Mouse (Mus musculus) forebrain, embryonic 15.5 days (tissue): ENCODE data around the gene Tbc1d4. TPM values are rescaled to one million over a fixed set of nuclear protein-coding genes. Genes with fewer than 3 reads are reported as not detected.

Experiments used
- ATAC-seq: fragments of 200-750 bp; cut with Nextera tagmentation; replicated peaks from 2 replicates; pipeline ENCODE4 v1.8.0; 2017; ENCODE audit warnings: mild to moderate bottlenecking, moderate TSS enrichment, moderate library complexity
- H3K27ac ChIP-seq: fragments of 300-500 bp; sonication (generic); replicated peaks from 2 replicates; pipeline ENCODE4 v1.5.1; 2015; ENCODE audit warnings: mild to moderate bottlenecking, inconsistent platforms
- H3K27me3 ChIP-seq: fragments of 300-500 bp; sonication (generic); 2 replicates; pipeline ENCODE4 v1.6.1; 2015; ENCODE audit warnings: inconsistent platforms
- H3K36me3 ChIP-seq: fragments of 300-500 bp; sonication (generic); 2 replicates; pipeline ENCODE4 v1.6.1; 2015; ENCODE audit warnings: mild to moderate bottlenecking, inconsistent platforms
- H3K4me1 ChIP-seq: fragments of 300-500 bp; sonication (generic); 2 replicates; pipeline ENCODE4 v1.6.1; 2015; ENCODE audit warnings: inconsistent platforms
- H3K4me2 ChIP-seq: fragments of 300-500 bp; sonication (generic); replicated peaks from 2 replicates; pipeline ENCODE4 v1.6.1; 2015; ENCODE audit warnings: mild to moderate bottlenecking, inconsistent platforms
- H3K4me3 ChIP-seq: fragments of 300-500 bp; sonication (generic); 2 replicates; pipeline ENCODE4 v1.5.1; 2015; ENCODE audit warnings: mild to moderate bottlenecking, inconsistent platforms
- H3K9ac ChIP-seq: fragments of 300-500 bp; sonication (generic); replicated peaks from 2 replicates; pipeline ENCODE4 v1.6.1; 2015; ENCODE audit warnings: mild to moderate bottlenecking, inconsistent platforms
- H3K9me3 ChIP-seq: fragments of 300-500 bp; sonication (generic); 2 replicates; pipeline ENCODE4 v1.6.1; 2016; ENCODE audit warnings: inconsistent platforms
- WGBS: fragments of 180-500 bp; shearing (Covaris S2); methylation state at CpG from one replicate; pipeline ENCODE4 v1.1.7; 2015; ENCODE audit warnings: mixed read lengths; 5-methylcytosine and 5-hydroxymethylcytosine counted together
- polyA plus RNA-seq: library from polyadenylated mRNA; unstranded; fragments of >200 nt; fragmentation: Nextera tagmentation; extraction: Ambion mirVana; gene quantifications from 2 replicates; pipeline ENCODE4 v1.2.1, GENCODE M21; 2015

Tbc1d4 gene
- polyA plus RNA-seq, 1 experiment from 2014 or later: 9.1 TPM

GRCm38 (mm10) chr14:101481165-101481564, 127.8 kb downstream of the Tbc1d4 start:
- 82% methylated on average over 7 of the region's 7 CpGs for WGBS
- ATAC-seq: no peak

GRCm38 (mm10) chr14:101480541-101480940, 128.4 kb downstream of the Tbc1d4 start:
- no peaks in the 10 kb centered on the region for H3K9me3 ChIP-seq

More at GRCm38 (mm10) chr14:101481165-101481564, 127.8 kb downstream of the Tbc1d4 start:
- Histone ChIP-seq H3K4me1 (no peaks in the 10 kb centered on the region), H3K27ac (no peak overlapping the region), H3K4me2 (no peak overlapping the region), H3K36me3 (no peaks in the 10 kb centered on the region), H3K4me3 (no peak overlapping the region), H3K9me3 (no peaks in the 10 kb centered on the region), H3K9ac (no peak overlapping the region), H3K27me3 (no peaks in the 10 kb centered on the region)

GRCm38 (mm10) chr14:101477827-101478220, 131.2 kb downstream of the Tbc1d4 start:
- WGBS: 91% methylated on average over 5 of the region's 5 CpGs
- Histone ChIP-seq H3K27ac (no peak overlapping the region), H3K27me3 (no peaks in the 10 kb centered on the region), H3K4me1 (no peaks in the 10 kb centered on the region), H3K4me3 (no peak overlapping the region), H3K9ac (no peak overlapping the region), H3K36me3 (no peaks in the 10 kb centered on the region), H3K9me3 (no peaks in the 10 kb centered on the region), H3K4me2 (no peak overlapping the region)
- ATAC-seq: no peak

More at GRCm38 (mm10) chr14:101480541-101480940, 128.4 kb downstream of the Tbc1d4 start:
- Histone ChIP-seq H3K4me2 (no peak overlapping the region), H3K4me3 (no peak overlapping the region), H3K27me3 (no peaks in the 10 kb centered on the region), H3K4me1 (no peaks in the 10 kb centered on the region), H3K36me3 (no peaks in the 10 kb centered on the region), H3K9ac (no peak overlapping the region), H3K27ac (no peak overlapping the region)
- ATAC-seq: no peak
- WGBS: 91% methylated on average over 7 of the region's 7 CpGs

GRCm38 (mm10) chr14:101477081-101477826, 131.7 kb downstream of the Tbc1d4 start:
- no peaks in the 10 kb centered on the region for H3K36me3 ChIP-seq
- H3K9ac ChIP-seq: no peak overlapping the region
- no peaks in the 10 kb centered on the region for H3K9me3 ChIP-seq
- no peak for ATAC-seq
- H3K27ac ChIP-seq: no peak overlapping the region
- no peaks in the 10 kb centered on the region for H3K4me1 ChIP-seq
- 86% methylated on average over 20 of the region's 20 CpGs for WGBS
- H3K27me3 ChIP-seq: no peaks in the 10 kb centered on the region
- H3K4me3 ChIP-seq: no peak overlapping the region
- no peak overlapping the region for H3K4me2 ChIP-seq

GRCm38 (mm10) chr14:101469475-101470093, 139.4 kb downstream of the Tbc1d4 start:
- Histone ChIP-seq H3K27ac (no peak overlapping the region), H3K4me2 (no peak overlapping the region), H3K4me1 (0 out of 2 replicates have a peak, but pooled peaks cover 7% of the 10 kb centered on the region), H3K36me3 (no peaks in the 10 kb centered on the region), H3K4me3 (no peak overlapping the region), H3K9me3 (no peaks in the 10 kb centered on the region), H3K27me3 (no peaks in the 10 kb centered on the region), H3K9ac (no peak overlapping the region)
- ATAC-seq: no peak
- 91% methylated on average over 5 of the region's 5 CpGs for WGBS

- no peak overlapping the region for H3K4me2 ChIP-seq
- H3K27ac ChIP-seq: no peak overlapping the region
- no peak for ATAC-seq
- WGBS: 87% methylated on average over 4 of the region's 4 CpGs
- no peak overlapping the region for H3K9ac ChIP-seq
- H3K4me1 ChIP-seq: 0 out of 2 replicates have a peak, but pooled peaks cover 7% of the 10 kb centered on the region
- H3K4me3 ChIP-seq: no peak overlapping the region
- no peaks in the 10 kb centered on the region for H3K27me3 ChIP-seq
- no peaks in the 10 kb centered on the region for H3K36me3 ChIP-seq
- H3K9me3 ChIP-seq: no peaks in the 10 kb centered on the region
Measured at GRCm38 (mm10) chr14:101468143-101468542, 140.8 kb downstream of the Tbc1d4 start.

GRCm38 (mm10) chr14:101467532-101467931, 141.5 kb downstream of the Tbc1d4 start:
- Histone ChIP-seq H3K27ac (no peak overlapping the region), H3K9ac (no peak overlapping the region), H3K4me2 (no peak overlapping the region), H3K4me1 (0 out of 2 replicates have a peak, but pooled peaks cover 7% of the 10 kb centered on the region), H3K9me3 (no peaks in the 10 kb centered on the region), H3K36me3 (no peaks in the 10 kb centered on the region), H3K4me3 (no peak overlapping the region), H3K27me3 (no peaks in the 10 kb centered on the region)
- WGBS: 95% methylated on average over 1 of the region's 1 CpGs
- ATAC-seq: no peak; the same call in 1 of the 2 replicates

GRCm38 (mm10) chr14:101466521-101466920, 142.5 kb downstream of the Tbc1d4 start:
- WGBS: 93% methylated on average over 11 of the region's 11 CpGs
- Histone ChIP-seq H3K27ac (no peak overlapping the region), H3K9me3 (no peaks in the 10 kb centered on the region), H3K27me3 (no peaks in the 10 kb centered on the region), H3K4me1 (0 out of 2 replicates have a peak, but pooled peaks cover 7% of the 10 kb centered on the region), H3K4me3 (no peak overlapping the region), H3K36me3 (no peaks in the 10 kb centered on the region), H3K9ac (no peak overlapping the region), H3K4me2 (no peak overlapping the region)
- no peak for ATAC-seq

GRCm38 (mm10) chr14:101465893-101466292, 143.1 kb downstream of the Tbc1d4 start:
- Histone ChIP-seq H3K27me3 (no peaks in the 10 kb centered on the region), H3K9ac (no peak overlapping the region), H3K9me3 (no peaks in the 10 kb centered on the region), H3K36me3 (no peaks in the 10 kb centered on the region), H3K4me1 (0 out of 2 replicates have a peak, but pooled peaks cover 7% of the 10 kb centered on the region), H3K4me2 (no peak overlapping the region), H3K27ac (no peak overlapping the region), H3K4me3 (no peak overlapping the region)
- ATAC-seq: no peak
- 93% methylated on average over 3 of the region's 3 CpGs for WGBS

- no peak overlapping the region for H3K9ac ChIP-seq
- H3K27me3 ChIP-seq: no peaks in the 10 kb centered on the region
- no peak overlapping the region for H3K27ac ChIP-seq
- H3K36me3 ChIP-seq: no peaks in the 10 kb centered on the region
- no peak overlapping the region for H3K4me3 ChIP-seq
- H3K4me1 ChIP-seq: no peaks in the 10 kb centered on the region
- 26% methylated on average over 6 of the region's 6 CpGs for WGBS
- no peaks in the 10 kb centered on the region for H3K9me3 ChIP-seq
- H3K4me2 ChIP-seq: no peak overlapping the region
- ATAC-seq: 0 out of 2 replicates have a peak, but pooled peaks have one; percentile 43
Measured at GRCm38 (mm10) chr14:101460768-101461167, 148.2 kb downstream of the Tbc1d4 start.

- no peaks in the 10 kb centered on the region for H3K36me3 ChIP-seq
- H3K4me2 ChIP-seq: no peak overlapping the region
- no peaks in the 10 kb centered on the region for H3K27me3 ChIP-seq
- no peak overlapping the region for H3K27ac ChIP-seq
- H3K9ac ChIP-seq: no peak overlapping the region
- no peaks in the 10 kb centered on the region for H3K4me1 ChIP-seq
- H3K9me3 ChIP-seq: no peaks in the 10 kb centered on the region
- no peak for ATAC-seq
- H3K4me3 ChIP-seq: no peak overlapping the region
- WGBS: 90% methylated on average over 6 of the region's 6 CpGs
Measured at GRCm38 (mm10) chr14:101452915-101453314, 156.1 kb downstream of the Tbc1d4 start.

GRCm38 (mm10) chr14:101447857-101448256, 161.1 kb downstream of the Tbc1d4 start:
- Histone ChIP-seq H3K9ac (no peak overlapping the region), H3K9me3 (no peaks in the 10 kb centered on the region), H3K4me2 (no peak overlapping the region), H3K27ac (no peak overlapping the region), H3K4me3 (no peak overlapping the region), H3K4me1 (no peaks in the 10 kb centered on the region), H3K36me3 (no peaks in the 10 kb centered on the region), H3K27me3 (no peaks in the 10 kb centered on the region)
- 72% methylated on average over 4 of the region's 4 CpGs for WGBS
- ATAC-seq: no peak
